Mouse (Mus musculus) cerebellum, postnatal 25 days (tissue): ENCODE measurements around the gene Mllt3.

Experiments used
- DNase-seq, 2 experiments: peaks; one replicate each; pipeline ENCODE4 v3.0.0; 2021; ENCODE audit warnings: mixed read lengths in 2 of 2

Gene Mllt3

DNA sequence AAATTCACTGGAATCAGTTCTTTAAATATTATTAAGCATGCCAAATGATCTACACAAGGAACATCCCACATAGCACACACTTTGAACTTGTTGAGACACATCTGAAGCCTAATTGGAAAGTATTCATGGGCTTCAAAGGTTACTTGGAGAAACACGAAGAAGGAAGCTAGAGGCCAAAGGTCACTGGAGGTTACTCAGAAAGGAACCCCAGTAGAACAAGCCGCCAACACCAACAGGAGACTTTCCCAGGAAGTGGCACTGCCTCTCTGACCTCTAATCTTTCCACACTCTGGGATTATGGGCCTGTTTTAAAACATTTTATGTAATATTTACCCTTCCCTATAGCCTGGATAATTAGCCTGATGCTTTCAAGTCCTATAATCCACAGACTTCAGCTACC is 162.6 kb downstream of the Mllt3 start:
- no peak for DNase-seq

DNA sequence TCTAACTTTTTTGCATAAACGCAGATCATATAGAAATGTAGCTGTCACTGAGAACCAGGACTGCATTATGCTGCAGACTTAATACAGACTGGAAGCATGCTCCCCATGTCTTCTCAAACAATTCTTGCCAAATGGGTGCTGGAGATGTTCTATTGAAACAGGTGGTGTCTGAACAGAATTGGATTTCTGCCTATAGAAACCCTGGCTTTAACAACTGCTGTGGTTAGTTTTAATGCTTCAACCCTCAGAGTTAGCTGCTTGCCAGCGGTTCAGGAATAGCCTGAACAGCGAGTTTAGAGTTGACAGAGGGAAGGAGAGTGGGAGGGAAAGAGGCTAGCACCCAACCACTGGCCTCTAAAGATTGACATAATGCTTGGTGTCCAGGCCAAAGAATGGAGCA is 166.6 kb downstream of the Mllt3 start:
- no peak for DNase-seq

DNA sequence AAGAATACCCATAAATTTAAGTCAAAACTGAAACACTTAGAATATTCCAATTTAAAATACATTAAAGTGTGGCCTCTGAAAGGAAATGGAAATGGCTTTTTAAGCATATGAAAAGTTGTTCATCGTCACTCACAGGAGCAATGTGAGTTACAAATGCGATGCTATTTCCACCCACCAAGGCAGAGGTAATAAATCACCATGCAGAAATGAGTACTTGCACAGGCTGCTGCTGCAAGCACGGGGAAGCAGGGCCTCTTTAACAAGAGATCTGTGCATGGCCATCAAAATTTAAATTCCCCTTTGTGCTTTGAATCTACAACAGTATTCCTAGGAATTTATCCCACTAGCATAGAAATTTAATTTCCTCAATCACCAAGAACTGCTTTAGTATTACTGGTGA is 167.3 kb downstream of the Mllt3 start:
- no peak for DNase-seq

DNA sequence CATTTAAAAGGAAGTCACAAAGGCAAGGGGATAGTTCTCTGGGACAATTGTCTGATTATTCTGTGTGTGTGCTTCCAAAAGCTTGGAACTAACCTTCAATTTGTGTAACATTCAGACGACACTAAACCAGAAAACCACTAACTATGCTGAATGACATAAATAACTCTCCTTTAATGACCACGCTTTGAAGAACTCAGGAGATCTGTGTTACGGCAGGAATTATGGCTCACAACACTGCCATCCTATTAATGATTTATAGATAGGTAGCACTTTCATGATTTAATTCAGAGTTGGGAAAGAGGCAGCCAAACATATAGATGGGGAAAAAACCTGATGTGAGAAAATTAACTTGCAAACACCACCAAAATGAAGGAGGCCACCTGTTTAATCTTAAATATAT is 168.1 kb downstream of the Mllt3 start:
- no peak for DNase-seq

DNA sequence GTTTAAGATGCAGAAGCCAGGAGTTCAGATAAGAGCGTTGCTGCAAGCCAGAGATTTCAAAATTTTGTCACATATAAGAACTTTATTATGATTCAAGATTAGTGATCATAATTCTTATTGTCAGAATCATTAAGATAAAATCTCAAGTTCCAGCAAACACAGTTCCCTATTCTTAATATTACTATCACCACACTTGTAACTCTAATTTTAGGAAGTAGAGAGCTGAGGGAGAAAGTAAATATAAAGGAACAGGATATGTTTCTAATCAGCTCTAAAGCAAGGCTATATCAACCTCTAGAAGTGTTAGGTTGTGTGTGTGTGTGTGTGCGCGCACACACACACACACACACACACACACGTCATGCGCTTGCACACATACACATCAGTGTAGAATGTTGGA is 170.0 kb downstream of the Mllt3 start:
- DNase-seq = no peak

DNA sequence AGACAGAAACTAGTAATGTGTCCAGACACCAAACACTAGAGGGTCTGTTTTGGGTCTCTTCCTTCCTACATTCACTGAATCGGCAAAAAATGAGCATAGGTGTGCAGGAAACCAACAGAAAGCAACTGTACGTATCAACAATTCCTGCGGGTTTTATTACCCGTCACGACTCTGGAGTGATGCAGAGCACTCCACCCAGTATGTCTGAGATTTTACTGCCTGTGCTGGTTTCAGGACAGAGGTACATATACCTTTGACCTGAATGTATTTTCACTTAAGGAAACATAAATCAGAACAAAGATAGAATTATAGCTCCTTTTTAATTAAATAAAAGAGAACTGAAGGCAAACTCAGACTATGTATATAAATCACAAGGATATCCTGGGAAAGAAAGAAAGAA is 172.4 kb downstream of the Mllt3 start:
- no peak for DNase-seq

DNA sequence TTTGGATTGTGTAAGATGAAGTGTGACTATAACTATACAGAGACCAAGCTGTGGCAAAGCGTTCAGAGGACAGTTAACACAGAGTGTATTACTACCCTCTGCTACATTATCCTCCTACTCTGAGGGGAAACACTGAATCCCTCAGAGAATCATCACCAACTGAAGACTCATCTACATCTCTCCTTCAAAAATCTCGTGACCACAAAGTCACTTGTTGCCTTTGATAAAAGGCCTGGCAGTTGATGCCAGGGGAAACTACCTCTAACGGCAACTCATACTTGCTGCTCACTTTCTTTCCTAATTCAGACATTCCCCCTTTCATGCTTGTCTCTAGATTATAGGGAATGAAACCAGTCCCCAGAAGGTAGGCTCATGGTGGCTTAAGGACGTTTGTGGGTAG is 174.0 kb downstream of the Mllt3 start:
- no peak for DNase-seq

DNA sequence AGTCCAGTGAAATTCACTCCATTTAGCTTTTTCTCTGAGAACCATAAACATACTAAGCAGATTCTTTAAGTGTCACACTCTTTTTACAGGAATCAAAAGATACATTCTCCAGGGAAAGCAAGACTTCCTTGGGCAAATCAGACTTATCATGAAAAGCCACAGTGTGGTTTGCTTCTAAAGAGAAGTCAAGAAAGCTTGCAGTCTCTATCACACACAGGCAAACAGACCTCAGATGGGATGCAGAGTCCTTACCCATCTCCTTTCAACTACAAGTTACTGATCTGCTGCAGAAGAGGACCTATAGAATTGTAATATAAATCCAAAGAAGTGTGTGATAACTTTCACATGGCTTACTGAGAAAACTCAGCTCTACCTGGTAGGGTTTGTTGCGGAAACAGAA is 175.2 kb downstream of the Mllt3 start:
- no peak for DNase-seq

DNA sequence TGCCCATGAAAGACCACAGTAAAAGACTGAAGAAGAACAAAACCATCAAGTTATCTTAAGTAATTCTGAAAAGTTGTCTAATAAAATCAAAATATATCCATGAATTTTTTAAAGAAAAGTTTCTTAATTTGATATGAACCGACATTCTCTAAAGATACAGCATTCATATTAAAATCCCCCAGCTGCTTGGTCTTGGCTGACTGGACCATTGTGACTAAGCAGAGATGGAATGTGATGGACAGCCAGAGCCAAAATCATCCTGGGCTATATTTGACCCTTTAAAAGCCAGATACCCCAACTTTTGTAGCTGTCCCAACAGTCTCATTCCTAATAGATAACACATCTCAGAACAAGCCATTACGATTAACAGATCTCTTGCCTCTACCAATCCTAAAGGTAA is 180.7 kb downstream of the Mllt3 start:
- DNase-seq = no peak

DNA sequence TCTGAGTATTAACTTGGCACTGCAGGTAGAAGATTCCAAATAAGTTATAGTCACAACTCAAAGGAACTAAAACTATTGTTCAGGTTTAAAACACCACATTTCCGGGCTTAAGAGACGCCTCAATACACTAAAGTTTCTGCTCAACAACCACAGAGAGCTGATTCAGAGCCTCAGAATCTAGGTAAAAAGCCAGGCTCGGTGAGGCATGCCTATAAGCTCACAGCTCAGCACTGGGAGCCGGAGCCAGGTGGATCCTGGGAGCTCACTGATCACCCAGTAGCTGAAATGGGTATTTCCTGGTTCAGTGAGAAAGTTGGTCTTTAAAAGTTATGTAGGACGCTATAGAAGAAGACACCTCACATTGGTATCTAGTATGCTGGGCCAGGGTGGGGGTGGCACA is 183.1 kb downstream of the Mllt3 start:
- DNase-seq = no peak

DNA sequence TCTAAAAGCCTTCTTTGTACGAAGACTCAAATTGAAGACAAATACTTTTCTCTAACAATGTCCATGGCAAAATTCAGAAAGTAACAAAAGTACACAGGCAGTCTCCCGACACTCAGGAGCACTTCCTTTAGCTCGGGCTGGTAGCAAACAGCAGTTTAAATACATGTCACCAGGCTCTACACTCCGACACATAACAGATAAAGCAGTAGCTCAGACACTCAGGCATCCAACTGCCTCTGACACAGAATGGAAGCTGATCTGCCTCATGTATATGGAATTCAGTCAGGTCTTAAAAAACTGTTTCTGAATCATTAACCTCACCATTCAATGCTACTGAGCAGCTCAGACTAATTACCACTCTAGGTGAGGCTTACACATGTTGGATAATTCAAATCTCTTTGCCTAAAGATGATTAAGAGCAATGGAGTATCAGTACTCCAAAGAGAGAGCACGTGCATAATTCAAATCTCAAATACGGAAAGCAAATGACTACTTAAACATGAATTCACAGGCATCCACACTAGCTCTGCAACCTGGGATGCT is 188.4 kb downstream of the Mllt3 start:
- DNase-seq = no peak

DNA sequence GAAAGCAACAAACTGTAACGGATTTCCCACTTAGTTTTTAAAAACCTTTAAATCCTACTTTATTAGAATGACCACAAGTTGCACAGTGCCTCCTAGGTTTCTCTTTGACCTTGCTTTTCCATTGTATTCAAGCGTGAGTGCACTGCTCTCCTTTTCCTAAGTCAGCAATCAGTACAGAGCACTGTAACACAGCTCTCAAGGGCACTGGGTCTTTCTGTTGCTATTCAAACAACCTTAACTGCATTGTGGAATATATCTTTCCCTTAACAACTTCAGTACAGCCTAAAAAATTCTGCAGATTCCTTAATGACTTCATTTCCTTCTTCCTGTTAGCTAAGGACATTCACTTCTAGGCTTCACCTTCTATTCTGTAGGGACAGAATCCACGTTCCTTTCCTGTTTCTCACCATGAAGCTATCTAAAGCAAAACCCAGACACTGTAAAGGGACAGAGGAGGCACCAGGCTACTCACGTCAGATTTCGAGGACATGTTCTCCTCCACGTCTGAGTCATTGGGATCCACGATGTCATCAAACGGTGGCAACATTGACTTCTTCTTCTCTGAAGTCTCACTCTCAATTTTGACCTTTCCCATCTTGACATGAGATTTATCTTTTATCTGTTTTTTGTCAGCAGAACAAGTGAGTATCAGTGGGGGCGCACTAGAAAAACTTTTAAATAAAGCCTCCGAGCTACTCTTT is 192.8 kb downstream of the Mllt3 start:
- no peak for DNase-seq

DNA sequence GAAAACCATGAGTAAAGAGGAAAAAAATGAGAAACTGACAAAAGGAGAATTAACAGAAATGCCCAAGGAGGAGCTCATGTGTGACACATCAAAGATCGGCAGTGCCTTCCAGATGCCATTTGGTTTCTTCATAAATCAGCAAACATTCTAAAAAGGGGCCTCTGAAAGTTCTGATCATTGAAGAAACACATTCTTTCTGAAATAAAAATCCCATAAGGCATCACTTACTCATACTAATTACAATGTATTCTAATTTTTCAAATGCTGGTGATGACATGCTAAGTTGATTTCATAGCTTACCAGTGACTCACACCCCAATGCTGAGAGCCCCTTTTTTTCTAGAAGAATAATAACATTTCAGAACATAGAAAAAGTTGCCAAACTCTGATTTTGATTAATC is 194.4 kb downstream of the Mllt3 start:
- DNase-seq = no peak

DNA sequence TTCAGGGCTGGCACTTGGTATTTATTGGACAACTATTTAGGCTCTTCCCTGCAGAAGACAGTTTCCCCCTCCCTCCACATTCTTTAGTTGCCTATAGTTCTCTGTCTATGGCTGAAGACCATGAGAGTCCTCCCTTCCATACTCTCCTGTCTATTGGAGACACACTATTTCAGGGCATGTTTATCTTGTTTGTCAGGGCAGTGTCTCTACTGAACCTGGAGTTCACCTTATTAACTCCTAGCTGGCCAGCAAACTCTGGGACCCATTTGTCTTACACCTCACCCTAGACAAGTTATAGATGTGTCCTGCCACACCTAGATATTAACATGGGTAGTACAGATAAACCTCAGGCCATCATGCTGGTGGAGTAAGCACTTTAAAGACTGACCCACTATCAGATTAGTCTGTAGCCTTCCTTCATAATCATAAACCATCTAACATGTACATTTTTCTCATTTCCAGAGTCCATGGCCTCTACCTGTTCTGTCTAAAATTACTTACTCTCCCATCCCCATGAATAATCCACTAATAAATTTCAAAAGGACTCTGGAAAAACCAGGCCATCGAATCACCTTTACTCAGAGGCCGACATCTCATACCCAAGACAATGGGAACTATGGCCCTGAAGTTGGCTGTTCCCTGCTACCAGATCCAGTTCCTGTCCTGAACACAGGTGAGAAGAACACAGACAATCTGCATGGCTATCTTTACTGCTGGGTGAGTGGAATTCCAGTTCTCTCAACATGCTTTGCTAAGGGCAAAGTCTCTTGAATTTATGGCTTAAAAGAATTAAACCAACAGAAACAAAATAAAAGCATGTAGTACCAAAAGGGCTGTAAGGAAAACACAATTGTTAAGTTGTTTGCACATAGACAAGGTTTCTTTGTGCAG is 195.4 kb downstream of the Mllt3 start:
- DNase-seq = no peak

DNA sequence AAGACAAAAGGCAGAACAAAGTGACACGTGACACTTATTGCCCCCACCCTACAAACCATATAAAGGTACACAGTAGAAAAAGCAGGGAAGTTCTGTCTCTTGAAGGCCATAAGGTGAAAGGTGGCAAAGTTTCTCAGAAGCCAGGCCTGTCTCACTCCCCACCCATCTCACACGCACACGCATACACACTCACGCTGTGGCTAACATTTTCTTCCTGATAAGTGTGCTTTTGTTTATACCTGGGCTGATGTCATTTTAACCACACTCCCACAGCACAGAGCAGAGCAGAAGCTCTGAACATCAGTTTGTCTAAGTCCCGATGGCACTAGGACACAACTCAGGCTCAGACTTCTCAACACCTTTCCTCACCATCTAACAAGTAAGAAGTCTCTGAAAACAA is 196.9 kb downstream of the Mllt3 start:
- no peak for DNase-seq

DNA sequence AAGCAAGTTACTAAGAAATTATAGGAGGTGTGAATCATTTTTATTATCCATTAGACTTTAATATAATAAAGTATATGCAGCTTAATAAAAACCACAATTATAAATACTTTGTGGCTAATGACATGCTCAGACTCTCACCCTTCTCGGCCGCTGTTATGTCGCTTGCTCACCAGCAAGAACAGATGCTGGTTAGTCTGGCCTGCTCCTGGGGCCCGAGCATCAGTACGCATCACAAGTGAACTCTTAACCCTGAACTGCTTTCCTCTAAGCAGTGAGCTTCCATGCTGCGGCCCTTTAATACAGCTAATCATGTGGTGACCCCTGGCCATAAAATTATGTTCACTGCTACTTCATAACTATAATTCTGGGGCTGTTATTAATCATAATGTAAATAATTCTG is 198.0 kb downstream of the Mllt3 start:
- DNase-seq = no peak

DNA sequence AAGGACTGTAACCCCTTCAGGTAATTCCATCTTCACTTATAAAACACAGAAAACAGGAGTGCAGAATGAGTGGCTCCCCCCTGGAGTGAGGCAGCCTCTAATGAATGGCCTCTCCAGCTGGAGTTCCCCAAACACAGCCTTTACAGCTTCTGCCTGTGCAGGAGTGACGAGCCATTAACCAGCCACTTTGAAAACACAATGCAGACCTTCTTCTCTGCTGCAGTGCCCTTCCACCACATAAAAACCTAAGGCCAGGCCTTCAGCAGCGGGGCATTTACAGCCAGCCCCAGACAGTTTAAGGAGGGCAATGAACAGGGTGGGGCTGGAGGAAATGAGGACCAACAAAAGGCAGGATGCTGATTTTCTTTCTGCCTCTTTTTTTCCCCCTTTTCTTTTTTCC is 198.9 kb downstream of the Mllt3 start:
- DNase-seq = no peak

DNA sequence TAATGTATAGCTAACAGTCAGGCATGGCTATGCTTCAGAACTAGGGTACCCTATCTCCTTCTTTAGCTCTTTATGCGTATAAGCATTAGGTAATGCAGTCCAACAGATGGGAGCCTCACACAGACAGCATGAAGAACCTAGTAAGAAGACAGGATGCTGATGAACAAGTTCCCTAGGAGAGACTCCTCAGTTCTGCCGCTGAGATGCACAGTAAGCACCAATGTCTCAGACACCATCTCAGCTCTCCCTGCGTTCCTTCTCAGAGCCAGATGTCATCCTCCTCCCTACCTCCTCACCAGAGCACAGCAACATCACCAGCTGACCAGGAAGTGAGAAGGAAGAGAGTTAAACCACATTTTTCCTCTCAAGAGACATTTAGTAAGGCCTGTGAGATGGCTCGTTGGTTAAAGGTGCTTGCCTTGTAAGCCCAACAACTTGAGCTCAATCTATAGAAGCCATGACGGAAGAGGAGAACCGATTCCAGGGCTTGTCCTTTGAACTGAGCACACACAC is 202.3 kb downstream of the Mllt3 start:
- DNase-seq = no peak

DNA sequence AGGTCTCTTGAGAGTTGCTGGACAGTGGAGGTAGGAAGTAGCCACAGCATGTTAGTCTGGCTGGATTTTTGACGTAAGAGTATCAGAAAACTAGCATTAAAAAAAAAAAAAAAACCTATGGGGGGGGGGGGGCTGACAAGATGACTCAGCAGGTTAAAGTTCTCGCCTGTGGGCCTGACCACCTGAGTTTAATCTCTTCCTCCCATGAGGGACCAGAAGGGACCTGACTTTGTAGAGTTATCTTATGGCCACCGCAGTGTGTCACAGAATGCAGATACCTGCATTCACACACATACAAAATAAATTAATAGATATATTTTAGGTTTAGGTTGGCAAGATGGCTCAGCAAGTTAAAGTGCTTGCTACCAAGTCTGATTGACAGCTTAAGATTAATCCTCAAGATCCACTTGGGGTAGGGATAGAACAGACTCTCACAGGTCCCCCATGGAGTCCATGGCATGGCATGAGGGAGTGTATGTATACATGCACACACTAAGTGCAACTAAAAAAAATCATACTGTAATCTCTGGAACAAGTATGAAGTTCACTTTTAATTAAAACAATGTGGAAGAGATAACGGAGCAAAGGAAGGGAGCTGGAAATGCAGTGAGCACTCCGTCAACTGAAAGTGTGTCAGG is 203.6 kb downstream of the Mllt3 start:
- DNase-seq = no peak

DNA sequence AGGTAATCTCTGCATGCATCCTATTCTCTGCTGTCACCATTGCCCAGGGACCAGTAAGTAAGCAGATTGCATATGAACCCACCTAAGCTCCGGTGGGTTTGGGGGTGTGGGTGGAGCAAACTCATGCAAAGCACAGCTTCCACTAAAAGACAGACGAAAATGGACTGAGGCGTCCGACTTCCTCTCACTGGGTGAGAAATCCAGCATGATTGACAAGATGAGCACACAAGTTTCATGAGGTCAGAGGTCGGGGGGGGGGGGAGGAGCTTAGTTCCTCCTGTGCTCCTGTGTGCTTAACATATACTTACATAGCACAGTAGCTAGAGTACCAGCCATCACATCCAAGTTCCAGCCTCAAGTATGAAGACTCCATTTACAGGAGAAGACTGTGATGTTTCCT is 206.8 kb downstream of the Mllt3 start:
- DNase-seq = no peak

DNA sequence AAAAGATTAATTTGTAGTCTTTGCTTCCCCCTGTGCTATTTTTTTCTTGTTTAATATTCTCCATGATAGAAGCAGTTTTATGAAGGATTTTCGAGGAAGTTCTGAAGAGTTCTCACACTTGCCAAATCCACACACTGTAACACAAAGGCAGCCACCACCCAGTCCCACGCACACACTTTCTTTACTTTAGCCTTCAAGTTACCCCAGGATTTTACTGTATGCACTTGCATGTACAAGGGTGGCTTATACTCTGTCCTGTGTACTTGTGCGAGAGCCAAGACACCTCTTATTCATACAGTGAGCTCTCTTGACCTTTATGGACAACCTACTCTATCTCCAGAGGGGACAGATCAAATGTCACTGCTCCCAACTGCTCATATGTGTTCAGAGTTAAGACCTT is 209.5 kb downstream of the Mllt3 start:
- no peak for DNase-seq

DNA sequence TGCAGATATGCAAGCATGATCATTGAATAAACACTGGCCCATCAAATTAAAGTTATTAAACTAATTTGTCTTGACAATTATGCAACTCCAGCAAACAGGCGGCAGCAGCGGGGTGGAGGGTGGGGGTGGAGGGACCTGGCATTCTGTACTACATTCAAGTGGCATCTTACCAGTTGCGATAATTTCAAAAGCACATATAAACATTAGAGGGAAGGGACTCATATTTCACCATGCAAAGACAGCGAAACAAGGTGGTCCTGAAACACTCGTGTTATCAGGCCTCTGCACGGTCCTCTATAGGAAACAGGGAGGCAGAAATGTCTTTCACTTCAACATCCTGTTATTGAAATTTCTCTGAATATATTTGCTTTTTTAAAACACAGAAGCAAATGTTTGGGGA is 210.0 kb downstream of the Mllt3 start:
- peak in 1 of 2 experiments; percentile 36 for DNase-seq

DNA sequence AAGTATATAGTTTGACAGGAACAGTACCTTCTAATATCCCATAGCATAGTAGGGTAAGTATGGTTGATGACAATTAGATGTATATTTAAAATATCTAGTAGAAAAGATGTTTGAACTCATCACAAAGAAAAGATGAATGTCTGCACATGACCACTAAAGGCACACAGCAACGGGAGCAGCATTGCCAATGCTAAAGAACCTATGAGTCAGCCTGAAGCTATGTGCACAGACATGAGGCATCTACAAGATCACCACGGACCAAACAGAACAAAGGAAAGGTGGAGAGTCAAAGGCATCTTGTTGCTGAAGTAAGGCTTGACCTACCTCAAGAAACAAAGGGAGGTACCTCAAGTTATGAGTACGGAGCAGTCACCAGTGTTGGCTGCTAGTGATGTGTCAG is 212.3 kb downstream of the Mllt3 start:
- no peak for DNase-seq

DNA sequence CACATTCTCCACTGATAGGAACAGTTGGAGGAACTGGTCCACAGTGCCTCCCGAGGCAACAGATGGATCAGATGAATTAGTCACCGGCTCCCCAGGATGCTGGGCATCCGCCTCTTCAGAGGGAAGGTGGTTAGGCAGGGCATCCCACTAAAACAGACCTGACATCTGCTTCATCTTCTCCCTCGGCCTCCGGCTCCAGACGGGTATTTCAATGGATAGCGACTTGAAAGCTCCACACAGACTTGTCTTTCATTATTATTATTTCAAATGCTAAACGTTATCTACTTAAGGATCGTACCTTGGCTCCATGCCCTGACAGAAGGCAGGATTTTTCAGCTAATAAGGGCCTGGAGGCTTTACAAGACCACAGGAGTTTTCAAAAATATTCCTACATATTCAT is 214.0 kb downstream of the Mllt3 start:
- DNase-seq = peak; percentile 88 to 92
